Mouse (Mus musculus): ENCODE data around the gene Khdrbs1. TPM values are rescaled to one million over a fixed set of nuclear protein-coding genes. Genes with fewer than 3 reads are reported as not detected.
A peak's percentile ranks its signal among the peaks of the same experiment; 100 is the strongest.
"Not testable (repeated sequence)": the region's sequence is repeated elsewhere in the genome, so short reads cannot be mapped to it uniquely, and the experiment has no call there.

Gene Khdrbs1
- polyA plus RNA-seq, 1 experiment from 2014 or later, result 62.2 TPM

GRCm38 (mm10) chr4:129735485-129735884 is 6.6 kb downstream of the Khdrbs1 start:
- not testable (repeated sequence) for H3K4me2 ChIP-seq (ENCODE audit: low read depth, low read length); H3K9ac ChIP-seq (ENCODE audit: low read depth, low read length); H3K36me3 ChIP-seq (ENCODE audit: control insufficient read depth, insufficient read depth, low read length); H3K27me3 ChIP-seq (replicated peaks; ENCODE audit: control insufficient read depth, insufficient read depth, low read length); H3K9me3 ChIP-seq (ENCODE audit: control insufficient read depth, low read length); H3K27ac ChIP-seq (ENCODE audit: low read length); ATAC-seq; H3K4me1 ChIP-seq (ENCODE audit: control insufficient read depth, insufficient read depth, low read length); H3K4me3 ChIP-seq (ENCODE audit: low read length)
- WGBS, result 93% methylated on average over 3 of the region's 4 CpGs

GRCm38 (mm10) chr4:129731423-129731822 is 10.7 kb downstream of the Khdrbs1 start:
- H3K27ac ChIP-seq (ENCODE audit: low read length), result no peak overlapping the region
- no peaks in the 10 kb centered on the region for H3K4me1 ChIP-seq (ENCODE audit: control insufficient read depth, insufficient read depth, low read length)
- H3K4me2 ChIP-seq (ENCODE audit: low read depth, low read length), result no peak overlapping the region
- no peaks in the 10 kb centered on the region for H3K36me3 ChIP-seq (ENCODE audit: control insufficient read depth, insufficient read depth, low read length)
- 87% methylated on average over 5 of the region's 5 CpGs for WGBS
- ATAC-seq, result no peak
- H3K9me3 ChIP-seq (ENCODE audit: control insufficient read depth, low read length), result no peaks in the 10 kb centered on the region
- H3K9ac ChIP-seq (ENCODE audit: low read depth, low read length), result no peak overlapping the region
- no peak overlapping the region for H3K4me3 ChIP-seq (ENCODE audit: low read length)
- no peaks in the 10 kb centered on the region for H3K27me3 ChIP-seq (replicated peaks; ENCODE audit: control insufficient read depth, insufficient read depth, low read length)

GRCm38 (mm10) chr4:129716310-129716709 is 25.8 kb downstream of the Khdrbs1 start:
- WGBS, result 92% methylated on average over 9 of the region's 9 CpGs
- Histone ChIP-seq H3K4me2 (ENCODE audit: low read depth, low read length) (no peak overlapping the region), H3K9me3 (ENCODE audit: control insufficient read depth, low read length) (no peaks in the 10 kb centered on the region), H3K9ac (ENCODE audit: low read depth, low read length) (no peak overlapping the region), H3K36me3 (ENCODE audit: control insufficient read depth, insufficient read depth, low read length) (peaks cover 9% of the 10 kb centered on the region; the same call in 1 of the 2 replicates), H3K27ac (ENCODE audit: low read length) (no peak overlapping the region), H3K4me1 (ENCODE audit: control insufficient read depth, insufficient read depth, low read length) (no peaks in the 10 kb centered on the region), H3K27me3 (replicated peaks; ENCODE audit: control insufficient read depth, insufficient read depth, low read length) (no peaks in the 10 kb centered on the region), H3K4me3 (ENCODE audit: low read length) (no peak overlapping the region)
- ATAC-seq, result no peak

DNA sequence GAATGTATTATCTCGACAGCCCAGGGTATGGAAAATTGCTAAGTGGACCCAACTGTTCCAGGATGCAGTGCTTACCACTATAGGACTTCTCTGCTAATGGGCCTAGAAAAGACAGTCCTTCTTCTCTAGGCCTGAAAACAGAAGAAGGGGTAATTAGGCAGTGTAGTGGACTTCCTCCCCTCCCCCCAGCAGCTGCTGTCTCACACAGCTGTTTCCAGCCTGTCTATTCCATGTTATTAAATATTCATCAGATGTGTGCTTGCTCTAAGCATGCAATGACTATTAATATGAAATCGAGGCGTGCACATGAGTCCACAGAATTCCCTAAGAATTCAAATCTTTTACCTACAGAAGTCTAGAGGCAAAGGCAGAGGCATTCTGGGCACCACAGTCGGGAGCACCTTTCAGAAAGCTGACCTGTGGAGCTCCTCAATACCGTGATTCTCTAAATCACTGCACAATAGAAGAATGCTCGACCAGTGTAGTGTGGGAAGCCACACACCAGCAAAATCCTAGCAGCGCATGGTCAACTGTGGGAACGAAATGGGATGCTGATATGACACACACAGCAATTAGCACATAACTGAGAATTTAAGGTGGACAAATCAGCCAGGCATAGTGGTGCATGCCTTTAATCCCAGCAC is 32.5 kb downstream of the Khdrbs1 start:
- Histone ChIP-seq H3K9ac (ENCODE audit: low read depth, low read length) (no peak overlapping the region), H3K27ac (ENCODE audit: low read length) (no peak overlapping the region), H3K4me1 (ENCODE audit: control insufficient read depth, insufficient read depth, low read length) (no peaks in the 10 kb centered on the region), H3K4me3 (ENCODE audit: low read length) (no peak overlapping the region), H3K36me3 (ENCODE audit: control insufficient read depth, insufficient read depth, low read length) (peaks cover 8% of the 10 kb centered on the region), H3K27me3 (replicated peaks; ENCODE audit: control insufficient read depth, insufficient read depth, low read length) (no peaks in the 10 kb centered on the region), H3K9me3 (ENCODE audit: control insufficient read depth, low read length) (no peaks in the 10 kb centered on the region), H3K4me2 (ENCODE audit: low read depth, low read length) (no peak overlapping the region)
- ATAC-seq, result no peak
- 76% methylated on average over 8 of the region's 8 CpGs for WGBS

DNA sequence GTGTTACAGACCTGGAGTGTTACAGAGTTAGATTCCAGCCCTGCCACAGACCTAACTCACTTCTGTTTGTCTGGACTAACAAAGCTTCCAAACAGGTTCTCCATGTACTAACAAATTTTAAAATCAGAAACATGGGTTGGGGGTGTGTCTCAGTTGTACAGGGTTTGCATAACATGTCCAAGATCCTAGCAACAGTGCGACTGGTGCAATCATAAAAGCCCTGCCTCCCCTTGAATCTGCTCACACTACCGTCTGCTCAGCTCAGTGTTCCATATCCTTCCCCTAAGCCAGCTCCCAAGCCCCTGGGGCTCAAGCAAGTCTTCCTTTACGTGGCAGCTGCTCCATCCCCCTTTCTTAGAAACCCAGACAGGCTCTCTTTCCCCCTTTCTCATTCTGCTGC is 35.4 kb downstream of the Khdrbs1 start:
- no peak overlapping the region for H3K4me2 ChIP-seq (ENCODE audit: low read depth, low read length)
- peaks cover 14% of the 10 kb centered on the region for H3K36me3 ChIP-seq (ENCODE audit: control insufficient read depth, insufficient read depth, low read length)
- H3K4me3 ChIP-seq (ENCODE audit: low read length), result no peak overlapping the region
- H3K9me3 ChIP-seq (ENCODE audit: control insufficient read depth, low read length), result no peaks in the 10 kb centered on the region
- WGBS, result 62% methylated on average over 3 of the region's 3 CpGs
- no peak overlapping the region for H3K9ac ChIP-seq (ENCODE audit: low read depth, low read length)
- no peaks in the 10 kb centered on the region for H3K27me3 ChIP-seq (replicated peaks; ENCODE audit: control insufficient read depth, insufficient read depth, low read length)
- peaks cover 7% of the 10 kb centered on the region for H3K4me1 ChIP-seq (ENCODE audit: control insufficient read depth, insufficient read depth, low read length)
- no peak for ATAC-seq
- no peak overlapping the region for H3K27ac ChIP-seq (ENCODE audit: low read length)

DNA sequence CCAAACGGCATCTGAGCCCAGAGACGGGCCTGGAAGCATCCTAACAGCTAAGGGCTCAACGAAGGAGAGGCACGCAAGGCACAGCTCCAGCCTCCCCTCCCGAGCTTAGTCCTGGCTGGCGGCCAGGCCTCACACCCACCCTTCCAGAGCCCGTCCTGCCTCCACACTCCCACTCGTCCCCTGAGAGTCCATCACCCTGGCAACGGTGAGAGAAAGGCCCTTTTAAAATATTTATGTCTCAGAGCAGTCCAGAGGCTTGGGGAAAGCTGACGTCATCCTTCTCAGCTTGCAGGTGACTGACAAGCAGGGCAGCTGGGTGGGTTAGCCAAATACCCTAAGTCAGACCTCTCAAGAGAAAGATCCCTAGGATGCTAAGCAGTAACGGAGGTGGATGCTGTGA is 39.6 kb downstream of the Khdrbs1 start:
- no peaks in the 10 kb centered on the region for H3K9me3 ChIP-seq (ENCODE audit: control insufficient read depth, low read length)
- no peak overlapping the region for H3K4me3 ChIP-seq (ENCODE audit: low read length)
- 0 out of 2 replicates have a peak, but pooled peaks cover 6% of the 10 kb centered on the region for H3K36me3 ChIP-seq (ENCODE audit: control insufficient read depth, insufficient read depth, low read length)
- H3K27me3 ChIP-seq (replicated peaks; ENCODE audit: control insufficient read depth, insufficient read depth, low read length), result no peaks in the 10 kb centered on the region
- H3K27ac ChIP-seq (ENCODE audit: low read length), result peak overlapping the region; percentile 43
- 34% methylated on average over 11 of the region's 11 CpGs for WGBS
- ATAC-seq, result peak; percentile 83
- no peak overlapping the region for H3K4me2 ChIP-seq (ENCODE audit: low read depth, low read length)
- H3K4me1 ChIP-seq (ENCODE audit: control insufficient read depth, insufficient read depth, low read length), result peaks cover 8% of the 10 kb centered on the region
- H3K9ac ChIP-seq (ENCODE audit: low read depth, low read length), result no peak overlapping the region

- Histone ChIP-seq H3K4me1 (ENCODE audit: control insufficient read depth, insufficient read depth, low read length) (peaks cover 8% of the 10 kb centered on the region), H3K27me3 (replicated peaks; ENCODE audit: control insufficient read depth, insufficient read depth, low read length) (no peaks in the 10 kb centered on the region), H3K36me3 (ENCODE audit: control insufficient read depth, insufficient read depth, low read length) (0 out of 2 replicates have a peak, but pooled peaks cover 6% of the 10 kb centered on the region), H3K27ac (ENCODE audit: low read length) (peak overlapping the region; percentile 43), H3K9ac (ENCODE audit: low read depth, low read length) (no peak overlapping the region), H3K9me3 (ENCODE audit: control insufficient read depth, low read length) (no peaks in the 10 kb centered on the region), H3K4me2 (ENCODE audit: low read depth, low read length) (no peak overlapping the region), H3K4me3 (ENCODE audit: low read length) (no peak overlapping the region)
- peak; percentile 54 for ATAC-seq
- 47% methylated on average over 17 of the region's 17 CpGs for WGBS
Observed at GRCm38 (mm10) chr4:129701503-129702377, 40.4 kb downstream of the Khdrbs1 start.

GRCm38 (mm10) chr4:129700661-129701060 is 41.4 kb downstream of the Khdrbs1 start:
- WGBS, result 89% methylated on average over 6 of the region's 6 CpGs
- not testable (repeated sequence) for H3K4me2 ChIP-seq (ENCODE audit: low read depth, low read length); H3K4me3 ChIP-seq (ENCODE audit: low read length); H3K27me3 ChIP-seq (replicated peaks; ENCODE audit: control insufficient read depth, insufficient read depth, low read length); H3K36me3 ChIP-seq (ENCODE audit: control insufficient read depth, insufficient read depth, low read length); H3K27ac ChIP-seq (ENCODE audit: low read length); ATAC-seq; H3K9me3 ChIP-seq (ENCODE audit: control insufficient read depth, low read length); H3K9ac ChIP-seq (ENCODE audit: low read depth, low read length)
- peaks cover 12% of the 10 kb centered on the region for H3K4me1 ChIP-seq (ENCODE audit: control insufficient read depth, insufficient read depth, low read length)

GRCm38 (mm10) chr4:129700216-129700615 is 41.9 kb downstream of the Khdrbs1 start:
- Histone ChIP-seq H3K4me3 (ENCODE audit: low read length) (no peak overlapping the region), H3K9ac (ENCODE audit: low read depth, low read length) (no peak overlapping the region), H3K27ac (ENCODE audit: low read length) (no peak overlapping the region), H3K4me2 (ENCODE audit: low read depth, low read length) (no peak overlapping the region), H3K4me1 (ENCODE audit: control insufficient read depth, insufficient read depth, low read length) (peaks cover 14% of the 10 kb centered on the region), H3K9me3 (ENCODE audit: control insufficient read depth, low read length) (no peaks in the 10 kb centered on the region), H3K27me3 (replicated peaks; ENCODE audit: control insufficient read depth, insufficient read depth, low read length) (no peaks in the 10 kb centered on the region), H3K36me3 (ENCODE audit: control insufficient read depth, insufficient read depth, low read length) (0 out of 2 replicates have a peak, but pooled peaks cover 6% of the 10 kb centered on the region)
- no peak for ATAC-seq
- WGBS, result 80% methylated on average over 1 of the region's 1 CpGs
